Mouse (Mus musculus): Measurements from ENCODE around the gene Ube2d1.
A peak's percentile ranks its signal among the peaks of the same experiment; 100 is the strongest.

The Ube2d1 gene

GRCm38 (mm10) chr10:71222639-71223038, 62.4 kb downstream of the Ube2d1 start:
- DNase-seq (ENCODE audit: low spot score) = no peak

DNA sequence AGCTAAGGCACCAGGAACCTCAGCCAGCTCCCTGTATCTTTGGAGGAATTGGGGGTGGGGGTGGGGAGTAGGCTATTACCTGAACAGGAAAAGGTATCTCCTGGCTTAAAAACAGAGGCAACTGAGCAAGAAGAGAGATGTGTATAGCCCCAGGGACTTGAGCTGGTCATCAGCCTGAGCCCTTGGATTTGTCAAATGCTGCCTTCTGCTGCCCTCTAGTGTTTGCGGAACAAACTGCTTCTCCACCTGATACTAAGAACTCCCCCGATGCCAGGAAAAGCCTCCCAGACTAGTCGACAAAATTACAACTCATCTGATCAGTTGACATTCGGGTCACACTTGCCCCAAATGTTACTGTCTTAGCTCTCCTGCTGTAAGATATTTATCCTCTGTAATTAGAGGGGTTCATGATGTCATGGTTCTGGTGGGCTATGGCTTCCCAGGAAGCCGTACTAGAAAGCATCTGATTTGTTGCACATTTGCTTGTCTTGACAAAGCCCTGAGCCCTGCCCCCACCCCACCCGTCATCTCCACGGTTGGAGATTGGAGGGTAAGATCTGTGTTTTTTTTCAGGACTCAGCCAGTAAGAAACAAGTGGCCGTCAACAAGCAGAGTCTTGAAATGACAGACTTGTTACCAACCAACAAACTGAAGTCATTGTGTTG, 66.7 kb downstream of the Ube2d1 start:
- DNase-seq (ENCODE audit: low spot score) = peak; percentile 47

- no peak for DNase-seq (ENCODE audit: low spot score)
These were observed 69.1 kb downstream of the Ube2d1 start for GRCm38 (mm10) chr10:71215996-71216395.

All from c-Kit-positive CD71-positive TER-119-positive erythroid progenitor cells, embryonic 14.5 days (primary cell).